Mouse (Mus musculus) inflammation-experienced regulatory T-cells, adult 6 months (primary cell): Measurements from ENCODE around the gene Ispd. TPM values are rescaled to one million over a fixed set of nuclear protein-coding genes. Genes with fewer than 3 reads are reported as not detected.
"Not testable (repeated sequence)": the region's sequence is repeated elsewhere in the genome, so short reads cannot be mapped to it uniquely, and the experiment has no call there.

Experiments
- ATAC-seq: one replicate; pipeline ENCODE4 v1.8.0; 2017
- polyA plus RNA-seq, 3 experiments: library from polyadenylated mRNA; unstranded; fragments of 100-300 nt; shearing (Covaris generic); gene quantifications; one replicate each; pipeline ENCODE4 v1.2.1; 2017

Gene Ispd
- 1 to 10 TPM; 1.7 to 7.2 (median 6.5) TPM for polyA plus RNA-seq

DNA sequence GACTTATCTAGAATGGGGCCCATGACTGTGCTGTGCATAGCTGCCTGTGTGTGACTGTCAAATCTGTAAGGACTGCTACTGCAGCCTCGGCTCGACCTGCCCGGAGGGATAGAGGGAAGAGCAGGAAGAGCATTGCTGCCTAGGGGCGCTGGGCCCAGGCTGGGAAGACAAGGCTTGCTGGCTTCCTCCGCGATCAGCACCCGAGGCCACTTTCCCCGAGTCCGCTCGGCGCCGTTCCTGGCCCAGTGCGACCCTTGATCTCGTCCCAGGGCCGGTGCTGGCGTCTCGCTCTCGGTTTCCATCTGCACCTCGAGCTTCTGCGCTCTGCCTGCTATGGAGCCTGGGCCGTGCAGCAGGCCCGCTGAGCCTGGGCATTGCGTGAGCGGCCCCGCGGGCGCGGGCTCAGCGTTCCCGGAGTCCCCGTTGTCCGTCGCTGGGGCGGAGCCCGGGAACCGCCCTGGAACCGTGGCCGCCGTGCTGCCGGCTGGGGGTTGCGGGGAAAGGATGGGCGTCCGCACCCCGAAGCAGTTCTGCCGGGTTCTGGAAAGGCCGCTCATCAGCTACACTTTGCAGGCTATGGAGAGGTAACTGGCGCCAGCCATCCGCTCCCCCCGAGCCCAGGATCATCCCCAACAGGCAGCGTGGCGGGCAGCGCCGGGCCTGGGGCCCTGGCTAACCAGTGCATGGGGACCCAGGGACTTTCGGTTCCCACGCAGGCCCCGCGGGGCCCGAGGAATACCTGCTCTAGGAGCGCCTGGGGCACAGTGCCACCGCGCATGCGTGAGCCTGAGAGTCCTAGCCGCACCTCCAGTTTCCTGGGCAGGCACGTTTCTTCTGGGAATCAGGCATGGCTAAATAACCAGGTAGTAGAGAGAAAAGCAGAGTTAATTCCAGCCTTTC, at the start of gene Ispd, which contains the start of gene D630036H23Rik:
Gene Ispd (plus strand): TSS at position 10 of the 900 bp plus-strand sequence.
Gene D630036H23Rik (minus strand): TSS at position 741 of the 900 bp plus-strand sequence.
- peak; percentile 74 for ATAC-seq

DNA sequence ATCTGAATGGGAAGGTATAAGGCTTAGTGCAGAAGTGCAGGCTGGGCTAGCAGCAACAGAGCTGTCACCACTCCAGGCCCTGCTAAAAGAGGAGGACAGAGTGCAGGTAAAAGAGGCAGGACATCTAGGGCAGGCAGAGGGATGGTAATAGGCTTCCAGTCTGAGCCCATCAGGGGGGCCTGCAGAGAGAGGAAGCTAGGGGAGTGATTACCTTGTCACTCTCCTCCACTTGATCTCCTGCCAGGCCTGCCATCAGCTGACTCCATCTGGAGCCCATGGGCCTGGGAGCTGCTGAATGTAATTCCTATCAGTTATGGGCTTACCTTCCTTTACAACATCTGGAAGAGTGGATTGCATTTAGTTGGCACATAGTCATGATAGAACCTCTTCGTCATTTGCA, 48.6 kb upstream of the Ispd start:
- no peak for ATAC-seq

DNA sequence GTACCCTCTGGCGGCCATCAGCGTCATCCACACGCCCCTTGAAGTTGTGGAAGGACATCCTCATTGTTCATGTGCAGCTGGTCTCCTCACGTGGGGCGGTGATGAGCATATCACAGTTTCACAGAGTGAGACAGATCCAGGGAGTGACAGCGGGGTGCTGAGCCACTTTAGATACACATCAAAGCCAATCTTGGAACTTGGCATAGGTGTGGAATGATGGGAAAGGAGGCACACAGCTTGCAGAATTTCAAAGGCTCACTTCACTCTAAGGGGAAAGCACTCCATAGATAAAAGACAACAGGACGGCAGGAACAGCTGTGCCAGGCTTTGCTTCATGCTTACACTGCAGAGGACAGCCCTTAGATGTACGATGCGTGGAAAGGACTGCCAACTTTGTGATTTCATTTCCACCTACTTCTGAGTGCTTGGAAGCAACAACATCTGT, 47.4 kb upstream of the Ispd start:
- no peak for ATAC-seq

GRCm38 (mm10) chr12:36344131-36344530, 37.1 kb upstream of the Ispd start:
- no peak for ATAC-seq

DNA sequence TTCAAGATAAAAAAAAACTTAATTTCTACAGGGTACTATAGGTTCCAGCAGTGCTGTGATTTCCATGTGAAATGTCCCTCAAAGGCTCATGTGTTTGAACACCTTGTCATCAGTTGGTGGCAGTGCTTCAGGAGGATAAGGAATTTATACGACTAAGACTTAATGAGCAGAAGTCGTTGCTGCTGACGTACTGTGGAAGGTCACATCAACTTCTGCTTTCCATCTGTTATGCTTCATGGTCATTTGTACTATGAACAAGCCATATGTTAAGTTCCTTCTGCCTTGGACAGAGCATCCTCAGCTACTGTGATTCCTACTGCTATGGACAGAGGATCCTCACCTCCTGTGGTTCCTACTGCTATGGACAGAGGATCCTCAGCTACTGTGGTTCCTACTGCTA, 21.2 kb upstream of the Ispd start:
- ATAC-seq, result no peak

GRCm38 (mm10) chr12:36360693-36361092, 20.6 kb upstream of the Ispd start:
- no peak for ATAC-seq

- no peak for ATAC-seq
Observed at GRCm38 (mm10) chr12:36364013-36364412, 17.2 kb upstream of the Ispd start.

- ATAC-seq, result no peak
Observed at GRCm38 (mm10) chr12:36373237-36373998, 7.8 kb upstream of the Ispd start.

GRCm38 (mm10) chr12:36376391-36376790, 4.9 kb upstream of the Ispd start:
- not testable (repeated sequence) for ATAC-seq

GRCm38 (mm10) chr12:36380254-36380653, 996 bp upstream of the Ispd start:
- ATAC-seq, result no peak

GRCm38 (mm10) chr12:36380806-36381205, 444 bp upstream of the Ispd start:
- no peak for ATAC-seq

DNA sequence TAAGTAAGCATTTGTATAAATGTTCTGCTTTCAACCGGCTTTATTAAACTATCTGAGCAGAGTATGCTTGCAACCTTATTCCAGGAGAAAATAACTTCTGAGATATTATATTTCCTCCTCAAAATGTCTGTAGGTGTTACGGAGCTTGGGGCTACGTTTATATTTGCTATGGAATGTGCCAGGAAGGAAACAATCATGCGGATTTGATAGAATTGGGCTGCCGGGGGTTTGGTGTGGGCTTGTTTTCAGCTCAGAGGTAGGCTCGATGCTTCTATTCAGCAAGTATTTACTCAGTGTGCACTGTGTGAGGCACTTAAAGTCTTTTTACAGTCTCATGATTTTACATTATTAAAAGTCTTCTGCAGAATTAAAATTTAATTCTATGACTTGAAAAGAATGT, 4.1 kb downstream of the Ispd start:
- ATAC-seq, result no peak

DNA sequence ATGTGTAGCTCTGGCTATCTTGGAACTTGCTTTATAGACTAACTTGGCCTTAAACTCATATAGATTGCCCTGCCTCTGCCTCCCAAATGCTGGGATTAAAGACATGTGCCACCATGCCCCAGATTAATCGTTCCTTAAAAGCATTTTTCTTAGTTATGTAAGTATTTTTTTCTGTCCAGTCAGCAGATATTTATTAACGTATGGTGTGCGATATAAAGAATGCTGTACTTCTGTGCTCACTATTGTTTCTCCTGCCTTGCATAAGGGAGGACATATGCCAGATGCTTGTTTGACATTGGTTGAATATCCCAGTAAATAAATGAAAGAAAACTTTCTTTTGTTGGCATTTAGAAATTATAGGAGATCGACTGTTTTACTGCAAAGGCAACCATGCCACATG, 5.7 kb downstream of the Ispd start:
- ATAC-seq, result no peak

- no peak for ATAC-seq
Observed at GRCm38 (mm10) chr12:36395115-36395514, 13.9 kb downstream of the Ispd start.

- no peak for ATAC-seq
Observed at GRCm38 (mm10) chr12:36423677-36424076, 42.4 kb downstream of the Ispd start.

DNA sequence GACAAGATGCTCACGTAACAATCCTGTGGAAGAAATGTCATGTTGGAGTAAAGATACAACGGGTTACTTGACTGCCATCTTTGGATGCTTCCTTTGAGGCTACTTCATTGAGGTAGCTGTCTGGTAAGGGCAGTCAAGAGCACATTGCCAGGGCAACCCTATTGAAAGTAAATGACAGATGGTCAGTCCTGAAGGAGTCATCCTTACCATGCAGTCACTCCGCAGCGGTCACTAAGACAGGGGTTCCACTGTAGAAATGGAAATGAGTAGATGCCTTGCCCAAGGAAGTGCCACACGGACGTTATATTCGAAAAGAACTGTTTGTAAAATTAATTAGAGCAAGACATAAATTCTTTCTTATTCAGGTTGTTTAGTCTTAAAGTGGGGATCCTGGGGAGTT, 44.0 kb downstream of the Ispd start:
- ATAC-seq, result no peak

- no peak for ATAC-seq
Observed at GRCm38 (mm10) chr12:36426163-36427045, 45.2 kb downstream of the Ispd start.

- ATAC-seq, result no peak
Observed at GRCm38 (mm10) chr12:36436956-36437355, 55.7 kb downstream of the Ispd start.

DNA sequence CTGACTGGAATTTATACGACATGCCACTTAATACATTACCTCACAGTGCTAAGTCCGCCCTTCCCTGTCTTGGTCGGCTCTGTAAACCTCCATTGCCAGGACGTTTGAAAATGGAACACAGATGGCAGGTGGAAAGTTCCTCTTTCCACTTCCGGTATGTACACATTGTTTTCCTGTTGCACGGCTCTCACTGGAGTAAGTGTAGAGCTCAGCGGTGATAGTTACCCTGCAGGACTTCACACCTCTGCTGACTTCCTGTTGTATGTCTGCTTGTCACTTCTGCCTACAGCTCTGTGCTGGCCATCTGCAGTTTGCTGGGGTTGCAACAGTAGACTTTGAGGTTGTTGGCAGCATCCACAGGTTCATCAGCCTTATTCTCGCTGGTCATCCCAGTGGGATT, 58.1 kb downstream of the Ispd start:
- no peak for ATAC-seq

DNA sequence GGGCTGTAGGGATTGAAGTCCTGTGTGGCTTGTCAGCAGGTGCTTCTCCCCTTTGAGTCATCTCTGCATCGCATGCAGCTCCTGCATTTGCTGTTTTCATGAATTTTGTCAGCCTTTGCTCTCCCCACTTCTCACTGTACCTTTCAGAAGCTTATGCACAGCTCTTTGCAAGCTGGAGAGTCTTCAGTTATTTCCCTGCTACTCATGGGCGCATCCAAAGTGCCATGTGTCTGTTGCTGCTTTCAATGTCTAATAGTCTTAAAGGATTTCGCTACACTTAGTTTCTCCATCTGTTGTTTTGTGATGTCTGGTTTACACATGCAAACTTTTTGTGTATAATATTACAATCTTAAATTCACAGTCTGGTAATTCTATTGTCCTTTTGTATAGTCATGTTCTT, 74.8 kb downstream of the Ispd start:
- ATAC-seq, result no peak

DNA sequence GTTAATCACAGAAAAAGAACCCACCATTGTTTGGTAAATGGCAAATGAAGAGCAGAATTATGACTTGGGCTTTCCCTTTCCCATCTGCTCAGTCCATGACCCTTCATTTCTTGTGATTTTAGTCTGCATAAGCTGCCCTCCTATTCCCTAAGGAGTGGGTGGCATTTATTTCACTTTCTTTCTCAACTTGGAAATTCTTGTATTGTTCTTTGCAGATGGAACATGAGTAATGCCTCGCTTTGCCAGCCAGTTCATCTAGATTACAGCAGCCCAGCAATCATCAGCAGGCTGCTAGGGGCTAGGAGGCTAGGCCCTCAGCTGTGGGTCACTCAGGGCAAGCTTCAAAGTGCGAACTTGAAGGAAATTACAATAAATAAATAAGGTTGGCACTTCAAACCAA, 76.5 kb downstream of the Ispd start:
- ATAC-seq, result no peak

DNA sequence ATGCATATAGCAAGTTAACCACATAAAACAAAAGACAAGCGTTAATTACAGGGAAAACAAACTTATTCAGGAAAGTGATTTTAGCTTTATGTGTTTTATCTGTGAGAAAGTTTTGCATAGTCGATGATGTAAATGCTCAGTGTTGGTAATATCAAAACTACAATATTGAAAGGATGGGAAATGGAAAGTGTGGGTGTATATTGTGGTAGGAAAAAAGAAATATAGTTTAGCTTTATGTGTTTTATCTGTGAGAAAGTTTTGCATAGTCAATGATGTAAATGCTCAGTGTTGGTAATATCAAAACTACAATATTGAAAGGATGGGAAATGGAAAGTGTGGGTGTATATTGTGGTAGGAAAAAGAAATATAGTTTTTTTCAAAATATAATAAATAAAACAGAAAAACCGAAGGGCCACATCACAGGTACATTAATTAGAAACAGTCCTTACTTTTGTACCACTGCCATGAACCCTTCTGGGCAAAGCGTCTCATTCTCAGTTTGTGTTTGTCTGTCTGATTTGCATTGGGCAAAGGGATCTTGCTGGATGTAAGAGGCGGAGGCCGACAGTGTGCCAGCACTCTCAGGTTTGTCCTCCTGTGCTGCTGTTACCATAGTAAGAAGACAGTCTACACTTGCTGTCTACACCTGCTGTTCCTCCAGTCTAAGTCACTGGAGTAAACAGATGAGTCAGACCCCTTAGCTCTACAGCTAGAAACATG, 87.2 kb downstream of the Ispd start:
- peak; percentile 79 for ATAC-seq
